Mouse (Mus musculus): Measurements from ENCODE around the gene Polr2g. TPM values are rescaled to one million over a fixed set of nuclear protein-coding genes. Genes with fewer than 3 reads are reported as not detected.

Polr2g gene
- total RNA-seq, 2 experiments from 2014 or later: 103 TPM

DNA sequence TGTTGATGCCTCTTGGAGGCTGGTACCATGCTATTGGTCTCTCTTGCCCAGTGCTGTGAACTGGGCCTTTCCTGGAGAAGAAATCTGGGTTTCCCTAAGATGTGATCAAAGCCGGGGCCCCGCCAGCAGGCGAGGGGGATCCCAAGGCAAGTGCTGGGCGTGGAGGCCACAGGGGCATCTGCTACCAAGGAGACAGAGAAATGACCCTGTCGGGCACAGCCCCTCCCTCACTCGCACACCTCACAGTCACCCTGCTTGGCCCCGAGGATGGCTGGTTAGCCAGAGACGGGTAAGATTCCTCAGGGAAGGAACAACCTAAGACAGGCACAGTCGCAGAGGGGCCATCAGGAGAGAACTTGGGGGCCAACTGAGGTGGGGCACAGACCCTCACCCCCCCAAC, 32.8 kb downstream of the Polr2g start:
- DNase-seq (ENCODE audit: low spot score in 2 of 2): no peak

DNA sequence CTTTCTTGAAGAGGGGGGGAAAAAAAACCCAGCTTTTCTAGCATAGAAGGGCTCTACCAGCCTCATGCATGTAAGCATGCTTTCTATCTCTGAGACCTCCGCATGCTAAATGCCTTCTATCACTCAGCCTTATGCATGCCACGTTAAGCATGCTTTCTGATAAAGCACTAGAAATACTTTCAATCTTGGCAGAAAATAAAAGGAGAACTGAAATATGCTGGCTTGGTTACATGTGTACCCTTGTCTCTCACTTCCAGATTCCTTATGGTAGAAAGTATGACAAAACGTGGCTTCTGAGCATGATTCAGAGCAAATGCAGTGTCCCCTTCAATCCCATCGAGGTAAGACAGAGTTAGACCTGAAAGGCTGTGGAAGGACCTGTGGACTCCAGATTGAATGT, 35.1 kb downstream of the Polr2g start:
- no peak for DNase-seq (ENCODE audit: low spot score in 2 of 2)

DNA sequence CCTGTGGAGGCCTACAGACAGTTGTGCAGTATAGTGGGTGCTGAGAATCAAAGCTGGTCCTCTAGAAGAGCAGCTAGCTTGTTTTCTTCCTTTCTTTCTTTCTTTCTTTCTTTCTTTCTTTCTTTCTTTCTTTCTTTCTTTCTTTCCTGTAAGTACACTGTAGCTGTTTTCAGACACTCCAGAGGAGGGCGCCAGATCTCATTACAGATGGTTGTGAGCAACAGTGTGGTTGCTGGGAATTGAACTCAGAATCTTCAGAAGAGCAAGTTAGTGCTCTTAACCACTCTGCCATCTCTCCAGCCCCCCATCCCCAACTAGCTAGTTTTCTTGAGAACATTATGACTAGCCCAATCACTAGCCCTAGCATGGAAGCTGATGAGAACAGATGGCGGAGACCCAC, 37.6 kb downstream of the Polr2g start:
- no peak for DNase-seq (ENCODE audit: low spot score in 2 of 2)

DNA sequence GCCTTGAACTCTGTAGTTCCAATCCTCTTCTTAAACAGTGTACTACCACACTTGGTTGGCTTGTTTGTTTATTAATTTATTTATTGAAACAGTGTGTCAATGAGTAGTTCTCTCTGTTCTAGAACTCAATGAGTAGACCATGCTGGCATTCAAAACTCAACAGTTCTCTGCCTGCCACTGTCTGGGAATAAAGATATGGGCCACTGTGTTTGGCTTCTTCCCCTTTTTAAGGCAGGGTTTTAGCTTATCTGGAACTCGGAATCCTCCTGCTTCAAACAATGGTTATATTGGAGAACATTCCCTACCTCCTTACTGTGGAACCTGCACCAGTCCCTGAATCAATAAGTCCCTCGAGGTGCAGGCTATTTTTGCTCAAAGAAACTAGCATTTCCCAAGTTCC, 39.5 kb downstream of the Polr2g start:
- no peak for DNase-seq (ENCODE audit: low spot score in 2 of 2)

DNA sequence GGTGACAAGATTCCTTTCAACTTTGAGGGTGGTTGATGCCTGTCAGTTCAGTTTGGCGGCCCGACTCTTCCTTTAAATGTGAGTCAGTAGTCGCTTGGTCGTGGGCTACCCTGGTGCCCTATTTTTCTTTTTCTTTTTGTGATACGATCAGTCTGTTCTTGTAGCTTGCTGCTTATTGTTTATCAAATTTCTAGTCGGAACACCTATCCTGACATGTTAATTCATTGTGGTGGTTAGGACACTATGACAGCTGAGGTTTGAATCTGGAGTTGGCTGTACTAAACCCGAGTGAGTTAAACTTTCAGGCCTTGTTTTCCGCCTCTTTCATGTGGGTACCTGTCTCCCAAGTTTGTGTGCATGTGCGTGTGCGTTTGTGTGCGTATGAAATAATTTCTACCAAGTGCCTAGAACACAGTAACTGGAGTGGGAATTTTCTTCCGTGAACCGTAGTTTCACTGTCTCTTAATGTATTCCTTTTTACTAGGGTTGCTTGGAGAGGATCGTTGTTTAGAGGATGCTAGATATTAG, 40.8 kb downstream of the Polr2g start:
- no peak for DNase-seq (ENCODE audit: low spot score in 2 of 2)

DNA sequence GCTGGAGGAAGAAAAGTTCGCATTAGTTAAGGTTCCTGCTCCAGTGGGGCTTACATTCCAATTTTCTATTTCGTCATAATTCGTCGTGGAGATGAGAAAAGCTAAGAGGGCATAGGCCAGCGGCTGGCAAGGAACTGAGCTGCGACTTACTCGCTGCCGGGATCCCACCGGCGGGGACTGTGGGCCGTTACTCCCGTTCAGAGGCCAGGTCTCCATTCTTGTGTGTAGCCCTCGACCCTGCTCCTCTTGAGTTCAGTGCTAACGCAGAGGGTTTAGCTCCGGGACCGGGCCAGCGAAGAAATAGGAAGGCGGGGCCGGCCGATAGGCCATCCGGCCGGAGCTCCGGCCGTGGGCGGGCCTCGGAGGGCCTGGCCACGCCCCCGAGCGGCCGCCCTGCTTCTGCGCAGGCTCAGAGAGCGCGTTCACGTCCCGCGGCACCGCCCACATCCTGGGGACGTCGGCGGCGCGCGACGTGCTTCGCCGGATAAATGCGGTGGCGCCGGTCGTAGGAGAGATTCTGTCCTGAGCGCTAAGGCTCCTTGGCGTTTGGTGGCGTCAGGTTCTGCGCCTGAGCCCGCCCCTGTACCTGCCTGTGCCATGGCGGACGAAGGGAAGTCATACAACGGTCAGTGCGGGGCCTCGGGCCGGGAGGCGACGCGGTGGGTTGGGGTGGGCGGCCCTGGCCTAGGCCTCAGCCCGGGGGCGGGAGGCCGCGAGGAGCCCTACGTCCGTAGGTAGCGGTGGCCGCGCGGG, 41.6 kb downstream of the Polr2g start, which contains the start of gene Nxf1:
Gene Nxf1, plus strand, starts transcription at position 439 of the 753 bp plus-strand sequence.
- peak; percentile 81 to 89 for DNase-seq (ENCODE audit: low spot score in 2 of 2)

DNA sequence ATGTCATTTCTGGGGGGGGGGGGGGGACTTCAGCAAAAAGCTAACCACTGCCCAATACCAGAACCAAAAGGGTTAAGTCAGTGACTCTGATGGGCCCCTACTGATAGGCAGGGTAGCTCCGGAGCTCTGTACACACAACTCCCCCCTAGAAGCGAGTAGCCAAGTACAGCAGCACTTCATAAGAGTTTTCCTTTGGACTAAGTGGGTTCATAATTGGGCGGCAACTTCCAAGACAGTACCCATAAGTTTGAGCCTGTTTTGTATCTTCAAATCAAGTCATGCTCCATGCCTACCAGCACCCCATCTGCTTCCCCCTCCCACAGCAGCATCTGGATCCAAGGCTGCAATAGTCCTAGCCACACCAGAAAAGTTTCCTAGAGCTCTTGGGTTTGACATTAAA, 42.7 kb downstream of the Polr2g start:
- DNase-seq (ENCODE audit: low spot score in 2 of 2): no peak

DNA sequence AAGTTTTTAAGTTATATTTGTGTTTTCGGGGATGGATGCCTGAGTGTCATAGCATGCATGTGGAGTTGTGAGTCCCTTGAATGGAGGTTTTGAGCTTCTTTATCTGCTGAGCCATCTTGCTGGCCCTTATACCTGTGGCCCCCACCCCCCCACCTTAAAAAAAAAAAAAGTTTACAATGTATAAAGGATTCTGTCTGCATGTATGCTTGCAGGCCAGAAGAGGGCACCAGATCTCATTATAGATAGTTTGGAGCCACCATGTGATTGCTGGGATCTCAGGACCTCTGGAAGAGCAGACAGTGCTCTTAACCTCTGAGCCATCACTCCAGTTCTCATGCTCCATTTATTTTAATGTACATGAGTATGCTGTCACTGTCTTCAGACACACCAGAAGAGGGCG, 51.0 kb downstream of the Polr2g start:
- DNase-seq (ENCODE audit: low spot score in 2 of 2): no peak

DNA sequence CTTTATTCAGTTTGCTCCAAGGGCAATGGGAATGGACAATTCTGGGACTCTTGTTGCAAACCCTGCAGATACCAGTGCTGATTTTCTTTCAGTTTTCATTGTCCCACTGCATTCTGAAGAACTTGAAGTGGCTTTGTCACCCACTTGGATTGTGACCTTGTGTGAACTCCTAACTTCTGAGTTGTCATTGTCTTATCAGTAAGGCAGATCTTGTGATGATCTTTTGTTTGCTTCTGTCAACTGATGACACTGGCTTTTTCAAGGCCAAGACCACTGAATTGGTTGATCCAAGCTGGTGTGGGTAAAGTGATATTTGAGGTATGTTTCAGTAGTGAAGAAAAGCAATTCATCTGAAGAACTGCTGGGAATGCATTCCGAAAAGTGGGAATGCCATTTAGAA, 53.0 kb downstream of the Polr2g start:
- DNase-seq (ENCODE audit: low spot score in 2 of 2): no peak

Other genes with a start within 250 kb of the Polr2g start
- 10 to 100 TPM in 1 of 2 experiments, under 1 TPM in 1; 0.87 to 12.2 TPM for gene Slc22a8, start 207.3 kb downstream of the Polr2g start, total RNA-seq (2021)
- 1 to 10 TPM in 1 of 2 experiments, under 1 TPM in 1; 0.20 to 7.5 TPM for gene Slc22a6, start 180.5 kb downstream of the Polr2g start, total RNA-seq (2021)
- gene Chrm1, start 134.8 kb downstream of the Polr2g start, total RNA-seq (2021): 1 to 10 TPM; 2.7 to 3.0 TPM
- 100 to 1,000 TPM; 161 to 174 TPM for gene Slc3a2, start 75.2 kb downstream of the Polr2g start, total RNA-seq (2021)
- 10 to 100 TPM; 64.2 to 64.3 TPM for gene Wdr74, start 62.8 kb downstream of the Polr2g start, total RNA-seq (2021)
- 1 to 10 TPM; 2.3 to 2.5 TPM for gene 1700092M07Rik, start 57.9 kb downstream of the Polr2g start, total RNA-seq (2021)
- gene Stx5a, start 57.2 kb downstream of the Polr2g start, total RNA-seq (2021): 100 to 1,000 TPM; 118 to 125 TPM
- gene Nxf1, start 41.5 kb downstream of the Polr2g start, total RNA-seq (2021): 100 to 1,000 TPM; 124 to 145 TPM
- 100 to 1,000 TPM; 102 to 103 TPM for gene Tmem223, start 27.6 kb downstream of the Polr2g start, total RNA-seq (2021)
- 10 to 100 TPM; 65.4 to 68.6 TPM for gene Tmem179b, start 24.1 kb downstream of the Polr2g start, total RNA-seq (2021)
- 10 to 100 TPM; 18.3 to 18.9 TPM for gene Taf6l, start 12.2 kb downstream of the Polr2g start, total RNA-seq (2021)
- 1 to 10 TPM; 2.0 to 2.4 TPM for gene Zbtb3, start 4.0 kb upstream of the Polr2g start, total RNA-seq (2021)
- 10 to 100 TPM; 32.1 to 34.3 TPM for gene Ttc9c, start 20.8 kb upstream of the Polr2g start, total RNA-seq (2021)
- gene Hnrnpul2, start 21.4 kb upstream of the Polr2g start, total RNA-seq (2021): 10 to 100 TPM; 73.5 to 83.1 TPM
- gene AC129217.1, start 31.2 kb upstream of the Polr2g start, total RNA-seq (2021): not detected
- gene Bscl2, start 38.9 kb upstream of the Polr2g start, total RNA-seq (2021): 100 to 1,000 TPM in 1 of 2 experiments, 10 to 100 TPM in 1; 91.5 to 102 TPM
- gene Gng3, start 40.6 kb upstream of the Polr2g start, total RNA-seq (2021): 10 to 100 TPM; 14.5 to 16.3 TPM
- 1 to 10 TPM; 3.5 to 4.2 TPM for gene Lrrn4cl, start 52.2 kb upstream of the Polr2g start, total RNA-seq (2021)
- 100 to 1,000 TPM; 217 to 224 TPM for gene Ubxn1, start 72.9 kb upstream of the Polr2g start, total RNA-seq (2021)
- 10 to 100 TPM; 56.6 to 59.1 TPM for gene Uqcc3, start 82.3 kb upstream of the Polr2g start, total RNA-seq (2021)
- 10 to 100 TPM; 11.8 to 12.7 TPM for gene Lbhd1, start 85.2 kb upstream of the Polr2g start, total RNA-seq (2021)
- not detected for gene Gm49403, start 85.4 kb upstream of the Polr2g start, total RNA-seq (2021)
- gene 1810009A15Rik, start 90.3 kb upstream of the Polr2g start, total RNA-seq (2021): 10 to 100 TPM; 36.7 to 37.7 TPM
- 1 to 10 TPM; 2.8 to 3.3 TPM for gene Gm49416, start 90.3 kb upstream of the Polr2g start, total RNA-seq (2021)
- gene Ints5, start 94.4 kb upstream of the Polr2g start, total RNA-seq (2021): 10 to 100 TPM; 29.6 to 30.9 TPM
- gene Ganab, start 99.5 kb upstream of the Polr2g start, total RNA-seq (2021): 100 to 1,000 TPM; 183 to 194 TPM
- gene B3gat3, start 121.8 kb upstream of the Polr2g start, total RNA-seq (2021): 10 to 100 TPM; 56.2 to 56.8 TPM
- 10 to 100 TPM; 13.3 to 15.3 TPM for gene Rom1, start 130.8 kb upstream of the Polr2g start, total RNA-seq (2021)
- gene Eml3, start 131.0 kb upstream of the Polr2g start, total RNA-seq (2021): 10 to 100 TPM; 65.2 to 72.1 TPM
- 100 to 1,000 TPM; 141 to 144 TPM for gene Mta2, start 143.3 kb upstream of the Polr2g start, total RNA-seq (2021)
- gene Tut1, start 155.3 kb upstream of the Polr2g start, total RNA-seq (2021): 10 to 100 TPM; 23.2 to 26.9 TPM
- gene Eef1g, start 168.5 kb upstream of the Polr2g start, total RNA-seq (2021): 100 to 1,000 TPM; 505 to 508 TPM
- 100 to 1,000 TPM; 125 to 131 TPM for gene Ahnak, start 190.7 kb upstream of the Polr2g start, total RNA-seq (2021)

Measured in adrenal gland, postnatal 4 days (tissue).